Mouse (Mus musculus): ENCODE data around the gene Pigb. TPM values are rescaled to one million over a fixed set of nuclear protein-coding genes. Genes with fewer than 3 reads are reported as not detected.

Gene Pigb
- total and polyA plus RNA-seq, 3 experiments: 3.8 to 15.9 (median 5.7) TPM

GRCm38 (mm10) chr9:73044146-73045079 lies 4.2 kb upstream of the Pigb start, which contains the start of gene Rab27a:
Rab27a (plus strand) TSS chr9:73044854.
- H3K9me3 ChIP-seq (replicated peaks; ENCODE audit: low read length): no peaks in the 10 kb centered on the region
- dilution Hi-C loops (cut with MboI; ENCODE audit: extremely low pct_ligation_motif_present, extremely low pct_unique_long_range_greater_than_20kb, low sequenced_read_pairs): no loop called here

More at GRCm38 (mm10) chr9:73044146-73045079, 4.2 kb upstream of the Pigb start, which contains the start of gene Rab27a:
- TF ChIP-seq MAFK (IDR thresholded peaks at IDR 0.05; ENCODE audit: insufficient replicate concordance, low read length) (no peak), BHLHE40 (IDR thresholded peaks at IDR 0.05; ENCODE audit: low read depth, low read length) (peak; percentile 45), MAZ (IDR thresholded peaks at IDR 0.05; ENCODE audit: low read depth, low read length) (peak; percentile 38; the same call in 1 of the 2 replicates), MEF2A (IDR thresholded peaks at IDR 0.05; ENCODE audit: borderline replicate concordance, low read depth, low read length) (peak; percentile 31; the same call in 1 of the 2 replicates), ZKSCAN1 (IDR thresholded peaks at IDR 0.05; ENCODE audit: borderline replicate concordance, low read depth, low read length) (no peak), MAX (IDR thresholded peaks at IDR 0.05; ENCODE audit: low read length) (no peak), HCFC1 (IDR thresholded peaks at IDR 0.05; ENCODE audit: low read depth, low read length) (peak; percentile 21; the same call in 1 of the 2 replicates), ETS1 (conservative IDR thresholded peaks at IDR 0.05; ENCODE audit: low read depth, low read length) (no peak), SMC3 (IDR thresholded peaks at IDR 0.05; ENCODE audit: low read depth, low read length) (peak; percentile 87), JUN (IDR thresholded peaks at IDR 0.05; ENCODE audit: insufficient read depth, low read depth, low read length) (no peak), RCOR1 (conservative IDR thresholded peaks at IDR 0.05; ENCODE audit: low read depth, low read length) (no peak), CTCF (conservative IDR thresholded peaks at IDR 0.05 in 1 of 2, IDR thresholded peaks at IDR 0.05 in 1 of 2; ENCODE audit: low read depth in 2 of 2, low read length in 2 of 2) (peak; percentile 95 to 99), ELF1 (IDR thresholded peaks at IDR 0.05; ENCODE audit: low read depth, low read length) (no peak; the same call in 1 of the 2 replicates), GABPA (IDR thresholded peaks at IDR 0.05; ENCODE audit: insufficient replicate concordance, low read depth, low read length) (no peak), RAD21 (IDR thresholded peaks at IDR 0.05; ENCODE audit: low read depth, low read length) (peak; percentile 94), ZMIZ1 (IDR thresholded peaks at IDR 0.05; ENCODE audit: low read depth, low read length) (no peak), USF2 (conservative IDR thresholded peaks at IDR 0.05; ENCODE audit: low read depth, low read length) (no peak), UBTF (IDR thresholded peaks at IDR 0.05; ENCODE audit: low read depth, low read length) (no peak; the same call in 1 of the 2 replicates), MYC (IDR thresholded peaks at IDR 0.05; ENCODE audit: low read depth, low read length) (no peak), JUND (conservative IDR thresholded peaks at IDR 0.05; ENCODE audit: low read depth, low read length) (no peak; the same call in 1 of the 2 replicates), NELFE (IDR thresholded peaks at IDR 0.05; ENCODE audit: low read depth, low read length) (no peak), CHD2 (IDR thresholded peaks at IDR 0.05; ENCODE audit: low read length) (no peak), EP300 (IDR thresholded peaks at IDR 0.05; ENCODE audit: low read length) (no peak), NRF1 (IDR thresholded peaks at IDR 0.05; ENCODE audit: low read depth, low read length) (no peak), IRF4 (IDR thresholded peaks at IDR 0.05; ENCODE audit: low read depth, low read length) (no peak), MXI1 (IDR thresholded peaks at IDR 0.05; ENCODE audit: low read depth, low read length) (peak; percentile 38; the same call in 1 of the 2 replicates), USF1 (IDR thresholded peaks at IDR 0.05; ENCODE audit: low read depth, low read length) (no peak), POLR2AphosphoS2 (IDR thresholded peaks at IDR 0.05; ENCODE audit: low read depth, low read length) (no peak), TBP (conservative IDR thresholded peaks at IDR 0.05; ENCODE audit: low read depth, low read length) (no peak), TCF12 (IDR thresholded peaks at IDR 0.05; ENCODE audit: low read depth, low read length) (peak; percentile 32), POLR2A (IDR thresholded peaks at IDR 0.05; ENCODE audit: low read depth, low read length) (peak; percentile 57; the same call in 1 of the 2 replicates), PAX5 (IDR thresholded peaks at IDR 0.05; ENCODE audit: low read length) (no peak), SIN3A (IDR thresholded peaks at IDR 0.05; ENCODE audit: low read length) (peak; percentile 63), CHD1 (IDR thresholded peaks at IDR 0.05; ENCODE audit: low read depth, low read length) (no peak), KAT2A (IDR thresholded peaks at IDR 0.05; ENCODE audit: insufficient replicate concordance, low read length) (no peak), ZC3H11A (IDR thresholded peaks at IDR 0.05; ENCODE audit: low read depth, low read length) (peak; percentile 39; the same call in 1 of the 2 replicates), E2F4 (IDR thresholded peaks at IDR 0.05; ENCODE audit: insufficient replicate concordance, low read depth, low read length) (no peak), ZNF384 (IDR thresholded peaks at IDR 0.05; ENCODE audit: low read depth, low read length) (no peak)
- Histone ChIP-seq H3K79me2 (replicated peaks; ENCODE audit: control insufficient read depth, extremely low read depth, insufficient read depth, poor library complexity, severe bottlenecking) (peaks cover 19% of the 10 kb centered on the region), H3K4me3 (replicated peaks in 1 of 3; ENCODE audit: low read depth in 2 of 3, low read length in 2 of 3, poor library complexity in 1 of 3) (peak within 1 kb of the TSS; percentile 71 to 84 (median 75)), H3K27me3 (replicated peaks) (no peaks in the 10 kb centered on the region), H3K4me2 (ENCODE audit: insufficient read depth, low read depth, poor library complexity, severe bottlenecking) (peak within 1 kb of the TSS; percentile 76), H3K36me3 (replicated peaks in 1 of 2; ENCODE audit: control insufficient read depth in 1 of 2, insufficient read depth in 1 of 2, low read length in 1 of 2) (peaks cover 0 to 21% of the 10 kb centered on the region in 2 experiments), H3K27ac (ENCODE audit: insufficient read depth, low read depth) (peak within 1 kb of the TSS; percentile 34; the same call in 1 of the 2 replicates), H3K9ac (ENCODE audit: insufficient read depth, low read depth) (peak within 1 kb of the TSS; percentile 75), H3K4me1 (ENCODE audit: control insufficient read depth in 1 of 2, insufficient read depth in 2 of 2) (peaks cover 2 to 44% of the 10 kb centered on the region in 2 experiments; a peak in 3 of 4 replicates)
- peak; percentile 94 for DNase-seq (ENCODE audit: extremely low read depth)
- in situ Hi-C loops (cut with MboI; ENCODE audit: low pct_ligation_motif_present, low pct_unique_long_range_greater_than_20kb, low sequenced_read_pairs): loop anchor here (5.0 kb wide), 1 partner anchor 48 kb away; no protein-coding TSS in a partner anchor
